Mouse (Mus musculus): ENCODE data around the gene Aldh1b1. TPM values are rescaled to one million over a fixed set of nuclear protein-coding genes. Genes with fewer than 3 reads are reported as not detected.

The Aldh1b1 gene
- total RNA-seq, 2 experiments from 2014 or later: 0.23 to 0.95 TPM

DNA sequence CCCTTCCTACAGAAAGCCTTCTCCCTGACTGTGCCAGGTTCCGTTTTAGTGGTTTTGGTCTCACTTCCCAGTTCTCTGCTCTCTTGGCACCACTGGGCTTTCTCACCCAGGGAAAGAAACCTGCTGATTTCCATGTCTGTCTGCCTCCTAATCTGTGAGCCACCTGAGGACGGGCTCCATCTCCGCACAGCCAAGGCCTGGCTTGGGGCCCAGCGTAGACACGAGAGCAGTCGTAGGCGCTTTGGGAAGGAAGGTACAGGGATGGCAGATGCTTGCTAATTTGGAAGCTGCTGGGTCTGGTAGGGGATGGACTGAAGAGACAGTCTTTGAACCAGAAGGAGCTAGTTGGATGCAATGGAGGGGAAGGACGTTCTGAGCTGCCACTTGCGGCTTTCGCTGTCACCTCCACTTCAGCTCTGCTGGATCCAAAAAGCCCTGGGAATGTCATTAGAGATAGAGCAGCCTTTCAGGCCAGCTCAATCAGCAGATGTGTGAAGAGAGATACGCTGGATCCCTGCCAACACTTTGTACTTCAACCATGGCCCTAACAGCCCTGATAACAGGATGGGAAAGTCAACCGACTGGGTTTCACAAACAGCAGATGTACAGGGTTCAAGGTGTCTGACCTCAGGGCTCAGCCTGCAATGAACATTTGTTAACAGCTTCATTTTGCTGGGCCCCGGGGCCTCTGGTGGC lies 9.4 kb upstream of the Aldh1b1 start:
- intact Hi-C loops (cut with DNase I): no loop called here
- no peak for TF ChIP-seq CTCF (IDR thresholded peaks at IDR 0.05)
- no peak overlapping the region for H3K4me3 ChIP-seq
- no peak for DNase-seq
- no peak overlapping the region for H3K27ac ChIP-seq

GRCm38 (mm10) chr4:45790018-45790417 lies 8.8 kb upstream of the Aldh1b1 start:
- DNase-seq: no peak
- intact Hi-C loops (cut with DNase I): no loop called here
- Histone ChIP-seq H3K4me3 (no peak overlapping the region), H3K27ac (no peak overlapping the region)
- no peak for TF ChIP-seq CTCF (IDR thresholded peaks at IDR 0.05)

DNA sequence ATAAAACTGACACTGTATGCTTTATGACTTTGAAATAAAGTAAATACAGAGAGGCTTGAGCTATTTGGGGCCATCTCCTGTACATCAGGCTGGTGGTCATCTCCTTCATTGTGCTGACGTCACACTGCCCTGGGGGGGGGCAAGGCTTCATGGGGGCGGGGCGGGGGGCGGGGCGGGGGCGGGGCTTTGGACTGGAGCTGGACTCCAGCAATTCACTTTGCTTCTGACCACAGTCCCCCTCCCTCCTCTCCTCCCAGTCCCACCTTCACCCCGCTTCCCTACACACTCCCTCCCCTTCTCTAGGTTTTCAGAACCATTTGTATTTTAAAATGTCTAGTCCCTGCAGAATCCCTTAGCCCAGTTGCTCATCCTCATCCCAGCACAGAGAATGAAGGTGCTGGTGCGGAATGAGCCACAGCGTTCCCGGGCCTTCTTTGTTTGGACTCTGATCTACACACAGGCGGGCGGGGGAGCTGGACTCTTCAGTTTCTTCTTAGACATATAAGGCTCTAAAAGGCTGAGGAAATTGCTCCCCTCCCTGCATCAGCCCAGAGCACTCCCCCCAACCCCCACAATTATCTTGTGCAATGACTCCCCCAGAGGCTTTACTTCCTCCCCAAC lies 3.5 kb upstream of the Aldh1b1 start:
- DNase-seq: no peak
- H3K4me3 ChIP-seq: peak overlapping the region; percentile 24
- H3K27ac ChIP-seq: no peak overlapping the region
- TF ChIP-seq CTCF (IDR thresholded peaks at IDR 0.05): no peak
- intact Hi-C loops (cut with DNase I): no loop called here

- Histone ChIP-seq H3K4me3 (no peak overlapping the region), H3K27ac (no peak overlapping the region)
- DNase-seq: no peak
- intact Hi-C loops (cut with DNase I): no loop called here
- no peak for TF ChIP-seq CTCF (IDR thresholded peaks at IDR 0.05)
Measured at GRCm38 (mm10) chr4:45796760-45797159, 2.1 kb upstream of the Aldh1b1 start.

- TF ChIP-seq CTCF (IDR thresholded peaks at IDR 0.05): no peak
- Histone ChIP-seq H3K27ac (no peak overlapping the region), H3K4me3 (no peak overlapping the region)
- intact Hi-C loops (cut with DNase I): no loop called here
- no peak for DNase-seq
Measured at GRCm38 (mm10) chr4:45799956-45800537, 1.2 kb downstream of the Aldh1b1 start.

DNA sequence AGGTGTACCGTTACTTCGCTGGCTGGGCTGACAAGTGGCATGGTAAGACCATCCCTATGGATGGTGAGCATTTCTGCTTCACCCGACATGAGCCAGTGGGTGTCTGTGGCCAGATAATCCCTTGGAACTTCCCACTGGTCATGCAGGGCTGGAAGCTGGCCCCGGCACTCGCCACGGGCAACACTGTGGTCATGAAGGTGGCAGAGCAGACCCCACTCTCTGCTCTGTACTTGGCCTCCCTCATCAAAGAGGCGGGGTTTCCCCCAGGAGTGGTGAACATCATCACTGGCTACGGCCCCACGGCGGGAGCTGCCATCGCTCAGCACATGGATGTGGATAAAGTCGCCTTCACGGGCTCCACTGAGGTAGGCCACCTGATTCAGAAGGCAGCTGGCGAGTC lies 4.1 kb downstream of the Aldh1b1 start:
- H3K27ac ChIP-seq: no peak overlapping the region
- no peak for DNase-seq
- H3K4me3 ChIP-seq: no peak overlapping the region
- no peak for TF ChIP-seq CTCF (IDR thresholded peaks at IDR 0.05)
- intact Hi-C loops (cut with DNase I): no loop called here

- intact Hi-C loops (cut with DNase I): no loop called here
- no peak overlapping the region for H3K27ac ChIP-seq
- no peak for TF ChIP-seq CTCF (IDR thresholded peaks at IDR 0.05)
- H3K4me3 ChIP-seq: no peak overlapping the region
- no peak for DNase-seq
Measured at GRCm38 (mm10) chr4:45808034-45808433, 9.2 kb downstream of the Aldh1b1 start.

GRCm38 (mm10) chr4:45811250-45811649 lies 12.4 kb downstream of the Aldh1b1 start:
- no peak for TF ChIP-seq CTCF (IDR thresholded peaks at IDR 0.05)
- intact Hi-C loops (cut with DNase I): no loop called here
- Histone ChIP-seq H3K27ac (no peak overlapping the region), H3K4me3 (no peak overlapping the region)
- no peak for DNase-seq

- TF ChIP-seq CTCF (IDR thresholded peaks at IDR 0.05): peak; percentile 55
- intact Hi-C loops (cut with DNase I): no loop called here
- no peak overlapping the region for H3K4me3 ChIP-seq
- DNase-seq: peak; percentile 36
- no peak overlapping the region for H3K27ac ChIP-seq
Measured at GRCm38 (mm10) chr4:45815542-45815941, 16.7 kb downstream of the Aldh1b1 start.

DNA sequence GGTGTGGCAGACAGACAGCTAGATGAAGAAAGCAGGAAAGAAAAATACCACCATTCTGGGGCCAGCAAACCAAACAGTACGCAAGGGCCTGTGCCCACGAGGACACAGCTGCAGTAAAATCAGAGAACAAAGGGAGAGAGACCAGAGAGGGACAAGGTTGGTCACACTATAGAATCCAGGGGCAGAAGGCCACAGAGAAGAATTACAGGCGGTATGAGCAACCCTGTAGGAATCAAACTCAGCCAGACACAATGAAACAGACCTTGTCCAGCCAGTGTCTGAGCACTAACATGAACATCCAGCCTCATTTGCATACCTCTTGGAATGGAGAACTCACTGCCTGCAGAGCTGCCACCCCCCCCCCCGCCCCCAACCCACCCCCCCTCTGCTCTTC lies 20.0 kb downstream of the Aldh1b1 start:
- H3K27ac ChIP-seq: no peak overlapping the region
- no peak overlapping the region for H3K4me3 ChIP-seq
- intact Hi-C loops (cut with DNase I): no loop called here
- DNase-seq: no peak
- no peak for TF ChIP-seq CTCF (IDR thresholded peaks at IDR 0.05)

- Histone ChIP-seq H3K4me3 (peak overlapping the region; percentile 61), H3K27ac (no peak overlapping the region; the same call in 1 of the 2 replicates)
- DNase-seq: no peak
Measured at GRCm38 (mm10) chr4:45819208-45819931, 20.5 kb downstream of the Aldh1b1 start.

DNA sequence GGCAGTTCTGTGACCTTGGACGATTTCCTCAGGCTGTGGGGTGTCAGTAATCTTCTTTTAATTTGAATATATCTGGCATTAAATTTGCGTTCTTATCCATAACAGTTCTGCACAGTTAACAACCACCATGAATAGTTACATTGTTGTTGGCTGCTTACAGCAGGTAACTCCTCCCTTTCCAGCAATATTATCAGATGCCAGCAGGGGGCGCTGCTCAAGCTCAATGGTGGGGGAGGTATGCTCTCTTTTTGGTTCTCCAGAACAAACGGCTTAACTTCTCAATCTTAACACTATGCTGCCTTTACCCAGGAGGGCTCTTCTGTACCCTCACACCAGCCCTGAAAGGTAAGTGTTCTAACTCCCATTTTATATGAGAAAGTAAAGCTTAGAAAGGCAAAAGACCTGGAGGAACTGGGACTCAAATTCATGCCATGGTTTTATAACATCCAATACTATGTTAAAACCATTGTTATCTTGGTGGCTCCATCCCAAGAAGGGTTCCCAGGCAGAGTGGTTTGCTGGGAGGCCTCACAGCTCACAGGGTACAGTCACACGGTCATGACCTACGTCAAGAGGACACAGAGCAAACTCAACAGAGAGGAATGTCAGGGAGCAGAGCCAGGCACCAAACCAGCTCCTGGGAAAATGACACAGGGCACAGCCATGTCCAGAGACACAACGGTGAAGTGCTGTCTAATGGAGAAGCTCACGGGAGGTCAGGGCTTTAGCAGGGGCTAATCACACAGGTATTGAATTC lies 21.4 kb downstream of the Aldh1b1 start:
- Histone ChIP-seq H3K4me3 (peak overlapping the region; percentile 61; the same call in 1 of the 2 replicates), H3K27ac (no peak overlapping the region)
- TF ChIP-seq CTCF (IDR thresholded peaks at IDR 0.05): peak; percentile 83
- intact Hi-C loops (cut with DNase I): loop anchor here (1.0 kb wide), 1 partner anchor 35 kb away; no protein-coding TSS in a partner anchor
- peak; percentile 71 for DNase-seq

More at GRCm38 (mm10) chr4:45819208-45819931, 20.5 kb downstream of the Aldh1b1 start:
- no peak for TF ChIP-seq CTCF (IDR thresholded peaks at IDR 0.05)
- intact Hi-C loops (cut with DNase I): no loop called here

Measured in gastrocnemius, adult 2 months (tissue).